Mouse (Mus musculus) forebrain, embryonic 12.5 days (tissue): Measurements from ENCODE around the gene Pias1. TPM values are rescaled to one million over a fixed set of nuclear protein-coding genes. Genes with fewer than 3 reads are reported as not detected.
A peak's percentile ranks its signal among the peaks of the same experiment; 100 is the strongest.

Experiments
- ATAC-seq: fragments of 200-750 bp; cut with Nextera tagmentation; 2 replicates; pipeline ENCODE4 v1.8.0; 2017; ENCODE audit warnings: moderate TSS enrichment; ENCODE audit not compliant: low FRiP score
- H3K27ac ChIP-seq: fragments of 300-500 bp; sonication (generic); 2 replicates; pipeline ENCODE4 v1.5.1; 2016; ENCODE audit warnings: mild to moderate bottlenecking
- H3K27me3 ChIP-seq: fragments of 300-500 bp; sonication (generic); 2 replicates; pipeline ENCODE4 v1.6.1; 2016; ENCODE audit warnings: mild to moderate bottlenecking
- H3K36me3 ChIP-seq: fragments of 300-500 bp; sonication (generic); replicated peaks from 2 replicates; pipeline ENCODE4 v1.6.1; 2016; ENCODE audit warnings: mild to moderate bottlenecking
- H3K4me1 ChIP-seq: fragments of 300-500 bp; sonication (generic); 2 replicates; pipeline ENCODE4 v1.6.1; 2016
- H3K4me2 ChIP-seq: fragments of 300-500 bp; sonication (generic); 2 replicates; pipeline ENCODE4 v1.6.1; 2016; ENCODE audit warnings: mild to moderate bottlenecking, moderate library complexity
- H3K4me3 ChIP-seq: fragments of 300-500 bp; sonication (generic); replicated peaks from 2 replicates; pipeline ENCODE4 v1.5.1; 2016; ENCODE audit warnings: mild to moderate bottlenecking
- H3K9ac ChIP-seq: fragments of 300-500 bp; sonication (generic); 2 replicates; pipeline ENCODE4 v1.6.1; 2016; ENCODE audit warnings: mild to moderate bottlenecking
- H3K9me3 ChIP-seq: fragments of 300-500 bp; sonication (generic); 2 replicates; pipeline ENCODE4 v1.6.1; 2016
- WGBS: fragments of 180-500 bp; shearing (Covaris S2); methylation state at CpG from one replicate; pipeline ENCODE4 v1.1.7; 2016; 5-methylcytosine and 5-hydroxymethylcytosine counted together
- polyA plus RNA-seq: library from polyadenylated mRNA; unstranded; fragments of >200 nt; fragmentation: Nextera tagmentation; extraction: Ambion mirVana; gene quantifications from 2 replicates; pipeline ENCODE4 v1.2.1, GENCODE M21; 2016

Gene Pias1
- 63.2 and 67.9 TPM in 2 replicates for polyA plus RNA-seq

DNA sequence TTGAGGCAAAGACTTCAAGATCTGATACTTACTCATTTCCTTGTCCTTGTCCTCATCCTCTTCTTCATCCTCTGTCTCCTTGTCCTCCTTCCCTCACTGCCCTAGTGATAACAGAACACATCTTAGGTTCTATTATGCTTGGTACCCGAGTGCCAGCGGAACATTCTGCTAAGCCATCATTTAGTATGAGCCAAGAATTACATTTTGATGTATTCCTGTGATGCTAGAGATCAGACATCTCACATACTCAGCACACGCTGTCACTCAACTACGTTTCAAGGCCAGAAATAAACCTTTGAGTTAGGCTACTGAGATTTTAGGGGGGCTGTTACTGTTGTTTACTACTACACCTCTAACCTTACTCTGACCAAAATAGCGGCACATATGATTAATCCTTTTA, at the start of gene Pias1:
Gene Pias1 (minus strand): TSS at position 101 of the 400 bp plus-strand sequence.
- no peaks in the 10 kb centered on the region for H3K4me1 ChIP-seq
- ATAC-seq, result no peak
- H3K4me3 ChIP-seq, result no peak within 1 kb of the TSS
- no peaks in the 10 kb centered on the region for H3K9me3 ChIP-seq
- no peaks in the 10 kb centered on the region for H3K36me3 ChIP-seq
- 86% methylated on average over 5 of the region's 5 CpGs for WGBS
- no peaks in the 10 kb centered on the region for H3K27me3 ChIP-seq
- H3K9ac ChIP-seq, result no peak within 1 kb of the TSS
- no peak within 1 kb of the TSS for H3K27ac ChIP-seq
- no peak within 1 kb of the TSS for H3K4me2 ChIP-seq

DNA sequence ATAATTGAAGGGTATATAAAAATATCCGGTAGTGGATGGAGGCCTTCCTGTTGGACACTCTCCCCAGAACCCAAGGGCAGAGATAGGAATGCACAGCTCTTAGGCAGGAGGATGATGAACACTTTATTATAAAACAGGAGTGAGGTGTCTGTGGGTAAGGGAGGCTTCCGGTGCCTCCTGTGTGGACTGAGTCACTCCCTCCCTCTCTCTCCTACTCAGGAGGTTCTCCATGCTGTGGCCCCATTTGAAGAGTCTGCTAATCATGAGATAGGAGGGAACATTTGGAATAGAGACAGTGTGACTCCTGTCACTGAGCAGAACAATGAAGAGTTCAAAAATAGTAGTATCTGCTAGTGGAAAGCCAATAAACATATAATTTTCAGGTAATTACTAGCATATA, 47.7 kb upstream of the Pias1 start:
- ATAC-seq, result no peak
- Histone ChIP-seq H3K36me3 (no peaks in the 10 kb centered on the region), H3K27me3 (no peaks in the 10 kb centered on the region; the same call in 1 of the 2 replicates), H3K27ac (no peak overlapping the region), H3K4me3 (no peak overlapping the region), H3K9ac (no peak overlapping the region), H3K9me3 (no peaks in the 10 kb centered on the region), H3K4me2 (no peak overlapping the region), H3K4me1 (no peaks in the 10 kb centered on the region)
- WGBS, result 83% methylated on average over 2 of the region's 2 CpGs

DNA sequence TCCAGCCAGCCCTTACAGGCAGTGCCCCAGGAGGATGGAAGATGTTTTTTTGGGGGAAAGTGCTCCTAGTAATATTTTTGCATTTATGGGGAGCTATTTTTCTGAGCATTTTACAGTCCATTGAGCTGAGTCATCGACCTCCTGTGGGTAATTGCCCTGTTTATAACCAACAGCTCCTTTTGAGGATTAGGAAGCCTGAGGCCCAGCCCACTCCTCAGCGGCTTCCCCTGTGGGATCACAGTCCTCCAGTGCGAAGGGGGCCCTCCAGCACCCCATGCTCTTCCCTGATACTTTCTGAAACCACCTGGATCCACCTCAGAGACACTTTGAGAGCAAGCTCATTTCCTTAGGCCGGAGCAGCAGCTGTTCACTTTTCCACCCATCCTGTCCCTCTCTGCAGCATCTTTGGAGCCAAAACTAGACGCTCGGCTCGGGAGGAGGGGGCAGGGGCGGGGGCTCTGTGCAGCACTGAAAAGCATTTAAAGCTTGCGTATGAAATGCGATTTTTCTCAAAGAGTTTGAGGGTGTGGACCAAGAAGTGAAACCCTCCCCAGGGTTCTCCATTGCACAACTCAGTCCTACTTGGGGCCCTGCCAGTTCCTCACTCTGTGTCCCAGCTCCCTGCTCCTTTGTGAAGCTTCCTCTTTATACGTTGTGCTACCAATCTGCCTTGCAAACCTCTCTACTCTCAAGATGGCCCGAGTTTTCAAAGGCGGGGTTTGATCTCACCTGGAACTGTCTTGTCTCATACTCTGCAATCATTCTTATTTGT, 43.5 kb upstream of the Pias1 start:
- Histone ChIP-seq H3K36me3 (no peaks in the 10 kb centered on the region), H3K9me3 (no peaks in the 10 kb centered on the region), H3K27me3 (peaks cover 2% of the 10 kb centered on the region; the same call in 1 of the 2 replicates), H3K9ac (no peak overlapping the region), H3K27ac (no peak overlapping the region), H3K4me3 (no peak overlapping the region), H3K4me1 (no peaks in the 10 kb centered on the region), H3K4me2 (no peak overlapping the region)
- WGBS, result 73% methylated on average over 13 of the region's 13 CpGs
- no peak for ATAC-seq

DNA sequence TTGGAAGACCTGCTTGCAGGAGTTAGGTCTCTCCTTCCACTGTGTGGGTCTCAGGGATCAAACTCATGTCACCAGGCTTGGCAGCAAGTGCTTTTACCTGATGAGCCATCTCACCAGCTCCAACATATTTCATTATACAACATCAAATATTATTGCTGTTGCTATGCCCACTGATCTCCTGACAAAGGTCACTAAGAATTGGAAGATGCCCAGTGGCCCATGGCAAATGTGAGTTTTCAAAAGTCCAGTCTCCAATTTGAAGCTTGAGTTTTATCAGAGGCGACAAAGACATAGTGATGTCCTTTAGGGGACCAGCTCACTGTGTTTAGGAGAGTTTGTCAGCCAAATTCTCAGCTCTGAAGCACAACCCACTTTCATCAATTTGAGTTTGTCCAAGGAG, 34.8 kb upstream of the Pias1 start:
- Histone ChIP-seq H3K9me3 (no peaks in the 10 kb centered on the region), H3K9ac (no peak overlapping the region), H3K4me1 (no peaks in the 10 kb centered on the region), H3K4me2 (no peak overlapping the region), H3K27me3 (0 out of 2 replicates have a peak, but pooled peaks cover 2% of the 10 kb centered on the region), H3K36me3 (no peaks in the 10 kb centered on the region), H3K27ac (no peak overlapping the region), H3K4me3 (no peak overlapping the region)
- 91% methylated on average over 1 of the region's 1 CpGs for WGBS
- ATAC-seq, result no peak

DNA sequence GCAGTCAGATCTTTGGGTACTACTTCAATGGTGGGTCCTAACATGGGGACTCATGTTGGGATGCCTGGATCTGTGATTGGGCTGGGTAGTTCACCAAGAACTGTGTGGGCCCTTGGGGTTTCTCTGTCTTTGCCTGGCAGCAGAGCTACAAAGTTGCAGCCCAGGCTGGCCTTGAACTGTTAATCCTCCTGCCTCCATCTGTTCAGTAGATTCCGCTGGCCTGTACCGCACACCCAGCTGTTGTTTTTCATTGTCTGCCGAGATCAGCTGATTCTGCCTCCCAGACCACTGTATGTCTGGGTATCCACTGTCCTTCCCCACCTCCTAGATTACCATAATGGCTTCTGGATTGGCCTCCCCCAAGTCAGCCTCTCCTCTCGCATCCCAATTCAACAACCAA, 19.6 kb upstream of the Pias1 start:
- no peaks in the 10 kb centered on the region for H3K36me3 ChIP-seq
- no peak overlapping the region for H3K9ac ChIP-seq
- H3K9me3 ChIP-seq, result no peaks in the 10 kb centered on the region
- ATAC-seq, result no peak
- H3K27me3 ChIP-seq, result no peaks in the 10 kb centered on the region
- H3K27ac ChIP-seq, result no peak overlapping the region
- H3K4me2 ChIP-seq, result no peak overlapping the region
- no peaks in the 10 kb centered on the region for H3K4me1 ChIP-seq
- 81% methylated on average over 4 of the region's 4 CpGs for WGBS
- H3K4me3 ChIP-seq, result no peak overlapping the region

DNA sequence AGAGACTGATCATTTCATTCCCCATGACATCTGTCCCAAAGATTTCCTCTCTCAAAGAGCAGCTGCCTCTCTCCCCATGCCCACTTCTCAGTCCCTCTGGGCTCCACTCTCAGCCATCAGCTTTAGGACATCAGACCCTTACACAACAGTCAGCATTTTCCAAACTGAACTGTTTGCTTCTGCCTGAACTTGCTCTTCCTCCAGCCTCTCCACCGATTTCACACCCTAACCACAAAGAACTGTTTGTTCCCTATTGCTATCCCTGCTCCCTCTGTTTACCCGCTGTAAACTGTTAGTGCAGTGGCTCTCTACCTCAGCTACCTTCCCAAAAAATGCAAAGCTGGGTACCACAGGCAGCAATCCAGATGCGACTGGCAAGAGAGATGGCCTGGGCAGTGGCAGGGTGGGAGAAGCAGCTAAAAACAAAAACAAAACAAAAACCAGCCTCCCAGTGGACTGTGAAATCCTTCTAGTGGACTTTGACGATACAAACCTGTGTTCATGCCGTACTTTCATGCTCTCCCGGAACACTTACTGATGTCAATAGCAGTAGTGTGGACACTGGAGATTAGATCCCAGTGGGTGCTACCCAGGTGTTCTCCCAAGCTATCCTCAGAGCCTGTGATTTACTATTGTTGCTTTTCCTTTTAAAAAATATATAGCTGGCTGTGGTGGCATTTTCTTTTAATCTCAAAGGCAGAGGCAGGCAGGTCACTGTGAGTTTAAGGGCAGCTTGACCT, 18.5 kb upstream of the Pias1 start:
- Histone ChIP-seq H3K4me3 (no peak overlapping the region), H3K27ac (no peak overlapping the region), H3K4me1 (no peaks in the 10 kb centered on the region), H3K36me3 (no peaks in the 10 kb centered on the region), H3K9ac (no peak overlapping the region), H3K9me3 (no peaks in the 10 kb centered on the region), H3K4me2 (no peak overlapping the region), H3K27me3 (no peaks in the 10 kb centered on the region)
- 76% methylated on average over 6 of the region's 6 CpGs for WGBS
- no peak for ATAC-seq

DNA sequence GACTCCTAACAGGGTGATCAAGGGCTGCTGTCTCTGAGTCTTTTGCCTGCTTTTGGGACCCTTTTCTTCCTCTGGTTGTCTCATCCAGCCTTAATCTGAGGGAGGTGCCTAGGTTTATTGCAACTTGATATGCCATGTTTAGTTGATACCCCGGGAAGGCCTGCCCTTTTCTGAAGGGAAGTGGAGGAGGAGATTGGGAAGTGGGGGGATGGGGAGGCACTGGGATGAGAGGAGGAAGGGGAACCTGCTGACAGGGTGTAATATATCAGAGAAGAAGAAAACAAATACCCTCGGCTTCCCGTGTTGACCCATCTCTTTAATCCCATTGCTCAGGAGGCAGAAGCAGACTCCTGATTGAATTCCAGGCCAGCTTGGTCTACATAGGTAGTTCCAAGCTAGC, 10.8 kb upstream of the Pias1 start:
- H3K4me2 ChIP-seq, result no peak overlapping the region
- H3K4me1 ChIP-seq, result no peaks in the 10 kb centered on the region
- WGBS, result 63% methylated on average over 3 of the region's 3 CpGs
- no peaks in the 10 kb centered on the region for H3K27me3 ChIP-seq
- no peak overlapping the region for H3K4me3 ChIP-seq
- ATAC-seq, result no peak
- no peak overlapping the region for H3K27ac ChIP-seq
- H3K9ac ChIP-seq, result no peak overlapping the region
- no peaks in the 10 kb centered on the region for H3K36me3 ChIP-seq
- no peaks in the 10 kb centered on the region for H3K9me3 ChIP-seq

DNA sequence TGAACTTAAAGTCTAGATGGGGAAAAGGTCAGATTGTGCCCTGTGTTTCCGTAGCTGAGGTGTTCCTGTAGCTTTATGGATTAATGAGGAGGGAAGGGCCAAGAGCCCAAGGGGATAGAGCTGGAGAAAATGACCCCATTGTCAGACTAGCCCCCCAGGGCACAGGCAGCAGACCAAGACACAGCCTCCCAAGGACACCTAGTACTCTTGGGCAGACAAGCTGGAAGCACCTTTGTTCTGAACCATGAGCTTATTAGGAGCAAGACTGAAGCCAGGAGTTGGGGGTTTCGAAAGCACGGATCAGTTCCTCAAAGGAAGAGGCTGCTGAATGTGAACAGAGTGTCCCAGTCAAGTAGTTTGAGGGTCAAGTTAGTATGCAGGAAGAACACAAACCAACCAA, 9.9 kb upstream of the Pias1 start:
- Histone ChIP-seq H3K9me3 (no peaks in the 10 kb centered on the region), H3K9ac (no peak overlapping the region), H3K27me3 (no peaks in the 10 kb centered on the region), H3K4me2 (no peak overlapping the region), H3K4me1 (no peaks in the 10 kb centered on the region), H3K4me3 (no peak overlapping the region), H3K36me3 (no peaks in the 10 kb centered on the region), H3K27ac (no peak overlapping the region)
- 82% methylated on average over 3 of the region's 3 CpGs for WGBS
- no peak for ATAC-seq

DNA sequence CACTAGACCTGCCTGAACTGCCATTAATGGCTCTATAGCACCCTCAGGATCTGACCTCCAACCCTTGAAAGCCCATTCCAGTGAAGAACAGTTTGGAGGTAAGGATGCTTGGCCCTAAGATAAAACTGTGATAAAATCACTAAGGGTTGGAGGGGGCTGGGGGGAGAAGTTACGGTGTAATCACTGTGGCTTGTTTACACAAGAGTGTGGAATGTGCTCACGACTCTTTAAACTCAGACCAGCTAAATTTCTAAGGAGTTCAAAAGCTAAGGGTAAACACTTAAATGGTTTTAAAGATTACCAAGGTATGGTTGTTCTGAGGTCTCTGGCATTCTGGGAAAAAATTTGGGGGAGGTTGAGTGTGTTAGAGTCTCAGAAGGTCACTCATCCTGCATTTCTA, 7.5 kb upstream of the Pias1 start:
- Histone ChIP-seq H3K27ac (no peak overlapping the region), H3K9ac (no peak overlapping the region), H3K27me3 (no peaks in the 10 kb centered on the region), H3K4me2 (no peak overlapping the region), H3K4me1 (no peaks in the 10 kb centered on the region), H3K4me3 (no peak overlapping the region), H3K36me3 (no peaks in the 10 kb centered on the region), H3K9me3 (no peaks in the 10 kb centered on the region)
- no peak for ATAC-seq
- WGBS, result 82% methylated on average over 2 of the region's 2 CpGs

DNA sequence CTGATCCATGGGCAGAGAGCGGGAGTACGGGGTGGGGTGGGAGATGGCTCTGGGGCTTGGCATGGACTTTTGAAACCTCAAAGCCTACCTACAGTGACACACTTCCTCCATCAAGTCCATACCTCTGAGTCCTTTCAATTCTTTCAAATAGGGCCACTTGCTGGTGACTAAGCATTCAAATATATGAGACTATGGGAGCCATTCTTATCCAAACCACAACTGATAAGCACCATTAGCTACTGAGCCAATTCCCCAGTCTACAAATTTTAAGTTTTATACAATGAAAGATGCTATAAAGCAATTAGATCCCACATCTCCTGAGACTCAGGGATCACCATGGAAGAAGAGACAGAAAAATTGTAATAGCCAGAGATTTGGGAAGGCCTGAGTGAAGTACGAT, 2.4 kb upstream of the Pias1 start:
- no peaks in the 10 kb centered on the region for H3K36me3 ChIP-seq
- no peak overlapping the region for H3K9ac ChIP-seq
- no peak overlapping the region for H3K4me2 ChIP-seq
- H3K27me3 ChIP-seq, result no peaks in the 10 kb centered on the region
- no peak overlapping the region for H3K4me3 ChIP-seq
- no peaks in the 10 kb centered on the region for H3K9me3 ChIP-seq
- H3K4me1 ChIP-seq, result no peaks in the 10 kb centered on the region
- no peak overlapping the region for H3K27ac ChIP-seq
- no peak for ATAC-seq
- WGBS, result 96% methylated on average over 3 of the region's 3 CpGs

DNA sequence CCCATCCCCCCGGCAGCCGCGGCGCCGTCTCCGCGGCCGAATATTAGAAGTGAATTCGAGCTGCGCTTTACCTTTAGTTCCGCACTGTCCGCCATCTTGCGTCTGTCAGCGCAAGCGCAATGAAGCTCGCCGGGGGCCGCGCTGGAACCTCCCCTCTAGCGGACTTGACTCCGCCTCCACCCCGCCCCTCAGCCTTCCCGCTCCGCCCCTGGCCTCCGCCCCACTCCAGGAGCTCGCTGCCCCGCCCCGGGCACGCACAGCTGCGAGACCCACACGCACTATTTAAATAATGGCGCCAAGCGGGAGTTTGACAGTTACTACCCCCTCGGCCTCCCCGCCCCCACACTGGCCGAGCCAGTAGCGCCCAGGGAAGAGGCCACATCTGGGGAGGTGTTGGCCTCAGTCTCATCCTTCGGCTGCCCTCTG, 6.9 kb downstream of the Pias1 start:
- peak overlapping the region; percentile 98 for H3K27ac ChIP-seq
- H3K27me3 ChIP-seq, result 0 out of 2 replicates have a peak, but pooled peaks cover 5% of the 10 kb centered on the region
- peak overlapping the region; percentile 90 for H3K4me2 ChIP-seq
- under 1% methylated on average over 38 of the region's 38 CpGs for WGBS
- no peaks in the 10 kb centered on the region for H3K36me3 ChIP-seq
- peak overlapping the region; percentile 93 for H3K4me3 ChIP-seq
- ATAC-seq, result peak; percentile 96
- no peaks in the 10 kb centered on the region for H3K9me3 ChIP-seq
- peak overlapping the region; percentile 88 for H3K9ac ChIP-seq
- H3K4me1 ChIP-seq, result peaks cover 20% of the 10 kb centered on the region

DNA sequence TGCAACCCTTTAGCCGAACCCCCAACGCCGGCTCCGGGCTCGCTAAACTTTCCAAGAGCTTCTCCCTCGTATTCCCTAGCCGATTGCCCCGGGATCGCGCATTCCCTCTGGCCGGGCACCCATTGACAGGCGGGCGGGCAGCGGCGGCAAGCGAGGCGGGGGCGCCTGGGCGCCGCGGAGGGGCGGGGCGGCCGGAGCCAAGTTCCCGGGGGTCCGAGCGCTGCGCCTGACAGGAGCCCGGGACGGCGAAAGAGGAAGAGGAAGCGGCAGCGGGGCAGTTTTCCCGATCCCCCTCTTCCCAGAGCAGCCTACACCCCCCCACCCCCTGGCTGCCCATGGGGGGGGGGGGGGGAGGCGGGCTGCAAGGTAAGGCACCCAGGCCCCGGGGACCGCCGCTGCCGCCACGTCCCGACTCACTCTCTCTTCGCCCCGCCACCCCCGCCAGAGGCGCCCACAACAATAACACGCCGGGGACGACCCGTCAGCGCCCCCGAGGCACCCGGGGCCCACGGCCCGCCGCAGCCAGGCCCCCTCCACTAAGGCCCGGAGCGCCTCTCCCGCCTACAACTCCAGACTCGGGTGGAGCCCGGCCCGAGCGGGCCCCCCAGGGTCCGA, 7.5 kb downstream of the Pias1 start:
- Histone ChIP-seq H3K4me2 (peak overlapping the region; percentile 90), H3K36me3 (no peaks in the 10 kb centered on the region), H3K4me3 (peak overlapping the region; percentile 93), H3K4me1 (peaks cover 24% of the 10 kb centered on the region), H3K27ac (peak overlapping the region; percentile 98), H3K9me3 (no peaks in the 10 kb centered on the region), H3K27me3 (0 out of 2 replicates have a peak, but pooled peaks cover 5% of the 10 kb centered on the region), H3K9ac (peak overlapping the region; percentile 88)
- peak; percentile 87 for ATAC-seq
- under 1% methylated on average over 54 of the region's 63 CpGs for WGBS
